Mouse (Mus musculus): Measurements from ENCODE around the gene Zfp93. TPM values are rescaled to one million over a fixed set of nuclear protein-coding genes. Genes with fewer than 3 reads are reported as not detected.
"Not testable (repeated sequence)": the region's sequence is repeated elsewhere in the genome, so short reads cannot be mapped to it uniquely, and the experiment has no call there.

The Zfp93 gene
- polyA plus RNA-seq, 1 experiment from 2014 or later = 8.7 TPM

GRCm38 (mm10) chr7:24269256-24269655 is 964 bp upstream of the Zfp93 start:
- H3K4me3 ChIP-seq (replicated peaks; ENCODE audit: low read depth, low read length) = no peak overlapping the region

GRCm38 (mm10) chr7:24269667-24270287 is 443 bp upstream of the Zfp93 start:
- peak overlapping the region; percentile 68; the same call in 1 of the 2 replicates for H3K9ac ChIP-seq (replicated peaks; ENCODE audit: low read length)
- peak overlapping the region; percentile 61 for H3K4me3 ChIP-seq (replicated peaks; ENCODE audit: low read depth, low read length)
- no peaks in the 10 kb centered on the region for H3K9me3 ChIP-seq (ENCODE audit: control insufficient read depth, low read length)
- no peaks in the 10 kb centered on the region for H3K27me3 ChIP-seq (ENCODE audit: control insufficient read depth, insufficient read depth, low read length)
- no peak overlapping the region for H3K27ac ChIP-seq (replicated peaks; ENCODE audit: low read depth, low read length)
- peaks cover 5% of the 10 kb centered on the region for H3K36me3 ChIP-seq (ENCODE audit: control insufficient read depth, insufficient read depth, low read length)
- ATAC-seq (ENCODE audit: low FRiP score, low TSS enrichment) = peak; percentile 62
- H3K4me2 ChIP-seq (ENCODE audit: low read length) = peak overlapping the region; percentile 78
- DNase-seq = no peak
- 36% methylated on average over 7 of the region's 7 CpGs for WGBS
- H3K4me1 ChIP-seq (ENCODE audit: control insufficient read depth, insufficient read depth, low read length) = peaks cover 3% of the 10 kb centered on the region; the same call in 1 of the 2 replicates

More at GRCm38 (mm10) chr7:24269256-24269655, 964 bp upstream of the Zfp93 start:
- DNase-seq (no peak), ATAC-seq (ENCODE audit: low FRiP score, low TSS enrichment) (0 out of 2 replicates have a peak, but pooled peaks have one; percentile 5)
- Histone ChIP-seq H3K36me3 (ENCODE audit: control insufficient read depth, insufficient read depth, low read length) (0 out of 2 replicates have a peak, but pooled peaks cover 1% of the 10 kb centered on the region), H3K4me1 (ENCODE audit: control insufficient read depth, insufficient read depth, low read length) (peaks cover 3% of the 10 kb centered on the region; the same call in 1 of the 2 replicates), H3K27me3 (ENCODE audit: control insufficient read depth, insufficient read depth, low read length) (no peaks in the 10 kb centered on the region), H3K4me2 (ENCODE audit: low read length) (no peak overlapping the region), H3K9ac (replicated peaks; ENCODE audit: low read length) (no peak overlapping the region), H3K9me3 (ENCODE audit: control insufficient read depth, low read length) (no peaks in the 10 kb centered on the region), H3K27ac (replicated peaks; ENCODE audit: low read depth, low read length) (no peak overlapping the region)
- 81% methylated on average over 3 of the region's 3 CpGs for WGBS

- H3K27me3 ChIP-seq (ENCODE audit: control insufficient read depth, insufficient read depth, low read length) = no peaks in the 10 kb centered on the region
- H3K9ac ChIP-seq (replicated peaks; ENCODE audit: low read length) = no peak overlapping the region
Observed at GRCm38 (mm10) chr7:24271191-24271590, 971 bp downstream of the Zfp93 start.

GRCm38 (mm10) chr7:24274456-24274855 is 4.2 kb downstream of the Zfp93 start:
- no peaks in the 10 kb centered on the region for H3K27me3 ChIP-seq (ENCODE audit: control insufficient read depth, insufficient read depth, low read length)
- WGBS = 93% methylated on average over 4 of the region's 4 CpGs
- DNase-seq (no peak), ATAC-seq (ENCODE audit: low FRiP score, low TSS enrichment) (no peak)
- H3K9me3 ChIP-seq (ENCODE audit: control insufficient read depth, low read length) = no peaks in the 10 kb centered on the region
- peaks cover 3% of the 10 kb centered on the region; the same call in 1 of the 2 replicates for H3K4me1 ChIP-seq (ENCODE audit: control insufficient read depth, insufficient read depth, low read length)
- H3K4me2 ChIP-seq (ENCODE audit: low read length) = no peak overlapping the region
- no peak overlapping the region for H3K27ac ChIP-seq (replicated peaks; ENCODE audit: low read depth, low read length)
- no peak overlapping the region for H3K9ac ChIP-seq (replicated peaks; ENCODE audit: low read length)
- H3K4me3 ChIP-seq (replicated peaks; ENCODE audit: low read depth, low read length) = no peak overlapping the region
- peaks cover 10% of the 10 kb centered on the region for H3K36me3 ChIP-seq (ENCODE audit: control insufficient read depth, insufficient read depth, low read length)

More at GRCm38 (mm10) chr7:24271191-24271590, 971 bp downstream of the Zfp93 start:
- no peaks in the 10 kb centered on the region for H3K9me3 ChIP-seq (ENCODE audit: control insufficient read depth, low read length)
- H3K27ac ChIP-seq (replicated peaks; ENCODE audit: low read depth, low read length) = no peak overlapping the region
- H3K4me2 ChIP-seq (ENCODE audit: low read length) = peak overlapping the region; percentile 78
- H3K4me3 ChIP-seq (replicated peaks; ENCODE audit: low read depth, low read length) = no peak overlapping the region
- WGBS = 97% methylated on average over 6 of the region's 6 CpGs
- H3K4me1 ChIP-seq (ENCODE audit: control insufficient read depth, insufficient read depth, low read length) = peaks cover 3% of the 10 kb centered on the region; the same call in 1 of the 2 replicates
- H3K36me3 ChIP-seq (ENCODE audit: control insufficient read depth, insufficient read depth, low read length) = peaks cover 10% of the 10 kb centered on the region
- no peak for ATAC-seq (ENCODE audit: low FRiP score, low TSS enrichment)
- DNase-seq = no peak

- H3K27me3 ChIP-seq (ENCODE audit: control insufficient read depth, insufficient read depth, low read length); DNase-seq; H3K36me3 ChIP-seq (ENCODE audit: control insufficient read depth, insufficient read depth, low read length); H3K4me2 ChIP-seq (ENCODE audit: low read length); H3K4me3 ChIP-seq (replicated peaks; ENCODE audit: low read depth, low read length); ATAC-seq (ENCODE audit: low FRiP score, low TSS enrichment); H3K4me1 ChIP-seq (ENCODE audit: control insufficient read depth, insufficient read depth, low read length); H3K9ac ChIP-seq (replicated peaks; ENCODE audit: low read length); H3K27ac ChIP-seq (replicated peaks; ENCODE audit: low read depth, low read length); H3K9me3 ChIP-seq (ENCODE audit: control insufficient read depth, low read length): not testable (repeated sequence)
- WGBS = 81% methylated on average over 3 of the region's 3 CpGs
Observed at GRCm38 (mm10) chr7:24278771-24279170, 8.6 kb downstream of the Zfp93 start.

GRCm38 (mm10) chr7:24280031-24280857 is 10.0 kb downstream of the Zfp93 start:
- no peaks in the 10 kb centered on the region for H3K27me3 ChIP-seq (ENCODE audit: control insufficient read depth, insufficient read depth, low read length)
- H3K9me3 ChIP-seq (ENCODE audit: control insufficient read depth, low read length) = no peaks in the 10 kb centered on the region
- H3K36me3 ChIP-seq (ENCODE audit: control insufficient read depth, insufficient read depth, low read length) = peaks cover under 1% of the 10 kb centered on the region; the same call in 1 of the 2 replicates
- H3K4me1 ChIP-seq (ENCODE audit: control insufficient read depth, insufficient read depth, low read length) = no peaks in the 10 kb centered on the region
- ATAC-seq (ENCODE audit: low FRiP score, low TSS enrichment) = no peak
- H3K9ac ChIP-seq (replicated peaks; ENCODE audit: low read length) = no peak overlapping the region
- H3K27ac ChIP-seq (replicated peaks; ENCODE audit: low read depth, low read length) = no peak overlapping the region
- no peak overlapping the region for H3K4me3 ChIP-seq (replicated peaks; ENCODE audit: low read depth, low read length)
- DNase-seq = no peak
- no peak overlapping the region for H3K4me2 ChIP-seq (ENCODE audit: low read length)
- WGBS = 53% methylated on average over 10 of the region's 10 CpGs

GRCm38 (mm10) chr7:24280858-24281145 is 10.6 kb downstream of the Zfp93 start:
- Histone ChIP-seq H3K36me3 (ENCODE audit: control insufficient read depth, insufficient read depth, low read length) (no peaks in the 10 kb centered on the region), H3K9ac (replicated peaks; ENCODE audit: low read length) (no peak overlapping the region), H3K4me2 (ENCODE audit: low read length) (no peak overlapping the region), H3K4me1 (ENCODE audit: control insufficient read depth, insufficient read depth, low read length) (no peaks in the 10 kb centered on the region), H3K9me3 (ENCODE audit: control insufficient read depth, low read length) (no peaks in the 10 kb centered on the region), H3K27me3 (ENCODE audit: control insufficient read depth, insufficient read depth, low read length) (no peaks in the 10 kb centered on the region), H3K27ac (replicated peaks; ENCODE audit: low read depth, low read length) (no peak overlapping the region), H3K4me3 (replicated peaks; ENCODE audit: low read depth, low read length) (no peak overlapping the region)
- DNase-seq = no peak
- WGBS = 47% methylated on average over 4 of the region's 4 CpGs
- ATAC-seq (ENCODE audit: low FRiP score, low TSS enrichment) = no peak

GRCm38 (mm10) chr7:24286090-24286489 is 15.9 kb downstream of the Zfp93 start:
- peaks cover 38% of the 10 kb centered on the region for H3K36me3 ChIP-seq (ENCODE audit: control insufficient read depth, insufficient read depth, low read length)
- no peak overlapping the region for H3K9ac ChIP-seq (replicated peaks; ENCODE audit: low read length)
- no peaks in the 10 kb centered on the region for H3K9me3 ChIP-seq (ENCODE audit: control insufficient read depth, low read length)
- ATAC-seq (ENCODE audit: low FRiP score, low TSS enrichment) = no peak
- H3K4me2 ChIP-seq (ENCODE audit: low read length) = no peak overlapping the region
- DNase-seq = no peak
- no peaks in the 10 kb centered on the region for H3K4me1 ChIP-seq (ENCODE audit: control insufficient read depth, insufficient read depth, low read length)
- WGBS = 52% methylated on average over 4 of the region's 4 CpGs
- H3K4me3 ChIP-seq (replicated peaks; ENCODE audit: low read depth, low read length) = no peak overlapping the region
- no peak overlapping the region for H3K27ac ChIP-seq (replicated peaks; ENCODE audit: low read depth, low read length)
- no peaks in the 10 kb centered on the region for H3K27me3 ChIP-seq (ENCODE audit: control insufficient read depth, insufficient read depth, low read length)

Measured in midbrain, embryonic 14.5 days (tissue).